Mouse (Mus musculus) leukemia stem cell, adult 10-12 weeks (primary cell): Measurements from ENCODE around the gene Usp53. TPM values are rescaled to one million over a fixed set of nuclear protein-coding genes. Genes with fewer than 3 reads are reported as not detected.

ENCODE experiments used
- polyA plus RNA-seq: library from polyadenylated mRNA; stranded (reverse); fragments of >175 nt; gene quantifications from 2 replicates; pipeline ENCODE4 v1.2.3, GENCODE M21; 2012; ENCODE audit warnings: low replicate concordance

Usp53 gene
- 0.15 and 0.20 TPM in 2 replicates for polyA plus RNA-seq

DNA sequence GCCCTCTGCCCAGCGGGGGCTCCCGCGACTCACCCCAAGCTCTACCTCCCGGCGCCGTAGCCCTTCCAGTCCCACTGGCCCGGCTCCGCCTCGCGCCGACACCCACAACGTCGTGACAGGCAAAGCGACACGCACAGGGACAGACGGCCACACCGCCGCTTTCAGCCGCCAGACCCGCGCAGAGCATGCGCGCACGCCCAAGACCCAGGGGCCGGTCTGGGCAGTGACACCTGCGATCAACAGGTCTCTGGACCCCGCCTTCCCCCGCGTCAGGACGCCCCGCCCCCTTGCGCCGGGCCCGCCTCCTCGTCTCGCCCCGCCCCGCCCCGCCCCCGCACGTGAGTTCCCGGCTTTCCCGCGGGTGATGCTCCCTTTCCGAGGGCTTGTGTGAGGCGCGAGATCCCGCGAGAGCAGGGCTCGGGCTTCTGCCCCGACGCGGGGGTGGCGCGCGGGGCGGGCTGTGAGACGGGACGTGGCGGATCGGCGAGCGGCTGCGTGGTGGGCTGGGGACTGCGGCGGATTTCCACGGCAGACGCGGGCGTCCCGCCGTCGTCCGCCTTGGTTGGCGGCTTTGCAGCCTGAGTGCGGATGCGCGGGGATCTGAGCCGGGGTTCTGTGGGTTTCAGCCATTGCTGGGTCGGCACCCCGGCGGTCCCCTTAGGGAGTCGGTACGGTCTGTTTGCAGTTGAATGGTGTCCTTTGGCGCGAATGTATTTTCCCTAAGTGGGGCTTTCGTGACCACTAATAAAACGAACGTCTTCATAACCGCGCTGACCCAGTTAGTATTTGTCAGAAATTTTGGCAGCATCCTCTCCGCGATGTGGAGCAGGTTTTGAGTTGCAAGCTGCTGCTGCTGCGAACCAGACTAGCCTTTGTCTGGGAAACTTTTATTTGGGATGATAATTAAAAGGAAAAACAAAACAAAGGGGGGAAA is at the start of gene Usp53:
TSS of gene Usp53 (minus strand) at position 262 of the 934 bp plus-strand sequence.

DNA sequence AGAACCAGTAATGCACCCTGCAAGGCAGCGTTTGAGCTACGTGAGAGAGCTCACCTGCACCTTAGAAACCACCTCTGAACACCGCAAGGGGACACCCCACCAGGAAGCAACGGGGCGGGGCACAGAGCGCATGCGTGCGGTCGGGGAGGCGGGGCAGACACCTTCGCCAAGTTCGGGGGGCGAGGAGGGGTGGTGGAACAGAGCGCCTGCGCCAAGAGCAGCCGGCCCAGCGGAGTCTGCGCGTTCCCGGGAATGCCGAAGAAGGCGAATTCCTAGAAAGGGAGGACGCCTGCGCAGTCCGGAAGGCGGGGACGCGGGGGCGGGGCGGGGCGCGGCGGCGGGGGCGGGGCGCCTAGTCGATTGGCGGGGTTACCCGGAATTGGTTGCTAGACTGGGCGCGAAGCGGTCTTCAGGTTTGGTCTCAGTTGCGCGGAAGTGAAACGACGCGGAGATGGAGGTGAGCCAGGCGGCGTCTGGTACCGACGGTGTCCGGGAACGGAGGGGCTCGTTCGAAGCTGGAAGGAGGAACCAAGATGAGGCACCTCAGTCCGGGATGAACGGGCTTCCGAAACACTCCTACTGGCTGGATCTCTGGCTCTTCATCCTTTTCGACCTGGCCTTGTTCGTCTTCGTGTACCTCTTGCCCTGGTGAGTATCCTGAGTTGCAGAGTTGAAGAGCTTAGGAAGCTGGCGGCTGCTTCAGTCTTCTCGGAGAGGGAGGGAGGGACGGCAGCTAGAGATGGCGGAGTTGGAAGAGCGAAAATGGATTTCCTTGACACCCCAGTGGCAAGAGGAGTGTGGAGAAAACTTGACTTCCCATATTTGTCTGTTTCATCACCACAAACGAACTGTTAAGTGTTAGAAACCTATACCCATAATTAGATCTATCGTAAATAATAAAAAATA is 60.0 kb downstream of the Usp53 start, which contains the start of gene 1810037I17Rik:
TSS of gene 1810037I17Rik (plus strand) at position 195 of the 906 bp plus-strand sequence.

DNA sequence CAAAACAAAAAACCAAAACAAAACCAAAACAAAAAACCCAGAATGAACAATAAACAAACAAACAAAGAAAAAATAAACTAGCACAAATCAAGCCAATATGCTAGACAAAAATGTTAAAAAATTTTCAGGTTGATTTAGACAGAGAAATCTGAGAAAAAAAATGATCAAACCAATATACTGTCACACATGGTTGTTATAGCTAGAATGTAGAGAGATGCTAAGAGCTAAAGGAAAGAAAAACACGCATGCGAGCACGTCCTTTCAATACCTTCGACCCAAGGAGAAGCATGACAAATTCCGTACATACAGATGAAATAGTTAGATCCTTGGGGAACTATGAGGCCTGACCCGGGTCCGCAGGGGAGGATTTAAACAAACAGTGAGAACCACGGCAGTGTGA is 65.0 kb downstream of the Usp53 start, which contains the start of gene Gm10959:
TSS of gene Gm10959 (minus strand) at position 101 of the 400 bp plus-strand sequence.

DNA sequence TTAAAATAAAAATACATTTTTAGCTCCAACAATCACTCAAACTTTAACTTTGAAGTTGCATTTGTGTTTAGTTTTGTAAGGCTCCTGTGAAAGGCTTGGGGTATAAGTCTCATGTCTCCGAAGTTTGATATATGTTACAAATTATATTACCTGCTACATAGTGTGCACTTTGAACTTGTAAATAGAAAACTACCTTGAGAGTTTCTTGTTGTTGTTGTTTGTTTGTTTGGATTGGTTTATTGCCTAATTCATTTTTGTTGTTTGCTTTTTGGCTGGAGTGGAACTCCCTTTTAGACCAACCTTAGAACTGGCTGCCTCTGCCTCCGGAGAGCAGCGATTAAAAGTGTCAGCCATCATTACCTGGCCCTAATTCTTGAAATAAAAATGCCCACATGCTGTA is 89.5 kb downstream of the Usp53 start, which contains the start of gene Fabp2:
TSS of gene Fabp2 (plus strand) at position 301 of the 400 bp plus-strand sequence.

Other genes with a start within 250 kb of the Usp53 start
- not detected in 2 replicates for gene Fabp2, start 89.4 kb downstream of the Usp53 start, polyA plus RNA-seq
- not detected in 2 replicates for gene Gm10959, start 65.2 kb downstream of the Usp53 start, polyA plus RNA-seq
- 34.1 and 46.9 TPM in 2 replicates for gene 1810037I17Rik, start 60.3 kb downstream of the Usp53 start, polyA plus RNA-seq
- gene Myoz2, start 50.5 kb upstream of the Usp53 start, polyA plus RNA-seq: not detected in 2 replicates